Mouse (Mus musculus) myocyte (in vitro differentiated cells): Measurements from ENCODE around the gene Utp3. TPM values are rescaled to one million over a fixed set of nuclear protein-coding genes. Genes with fewer than 3 reads are reported as not detected.
A peak's percentile ranks its signal among the peaks of the same experiment; 100 is the strongest.

Experiments
- H3K27me3 ChIP-seq: one replicate; pipeline ENCODE4 v1.6.1; 2011; ENCODE audit not compliant: control insufficient read depth, insufficient read depth, insufficient read length
- H3K36me3 ChIP-seq: one replicate; pipeline ENCODE4 v1.6.1; 2011; ENCODE audit not compliant: control insufficient read depth, insufficient read depth
- H3K4me2 ChIP-seq: one replicate; pipeline ENCODE4 v1.6.1; 2011; ENCODE audit warnings: low read depth, control low read depth
- H3K4me3 ChIP-seq: one replicate; pipeline ENCODE4 v1.5.1; 2011; ENCODE audit warnings: mild to moderate bottlenecking, control low read depth, moderate library complexity
- H3K79me2 ChIP-seq: one replicate; pipeline ENCODE4 v1.6.1; 2011; ENCODE audit not compliant: control insufficient read depth, insufficient read depth
- H3ac ChIP-seq: one replicate; pipeline ENCODE4 v1.6.1; 2011; ENCODE audit not compliant: control insufficient read depth, insufficient read length
- CEBPB ChIP-seq: IDR thresholded peaks from 2 replicates; pipeline ENCODE4 v1.6.1; 2011; ENCODE audit warnings: mild to moderate bottlenecking, moderate library complexity; ENCODE audit not compliant: poor library complexity, insufficient read depth, severe bottlenecking
- E2F4 ChIP-seq: IDR thresholded peaks from one replicate; pipeline ENCODE4 v1.6.1; 2011; ENCODE audit warnings: mild to moderate bottlenecking, control low read depth, moderate library complexity; ENCODE audit not compliant: insufficient read depth
- MAX ChIP-seq: IDR thresholded peaks from one replicate; pipeline ENCODE4 v1.6.1; 2011; ENCODE audit warnings: low read depth, mild to moderate bottlenecking, control low read depth
- MYOD1 ChIP-seq, 3 experiments: IDR thresholded peaks; one replicate each; pipeline ENCODE4 v1.6.1; 2011; ENCODE audit warnings: control low read depth in 2 of 3, low read depth in 2 of 3, mild to moderate bottlenecking in 2 of 3, moderate library complexity in 1 of 3; ENCODE audit not compliant: insufficient read length in 2 of 3, control insufficient read depth in 1 of 3
- MYOG ChIP-seq, 3 experiments: IDR thresholded peaks; one replicate each; pipeline ENCODE4 v1.6.1; 2011; ENCODE audit warnings: control low read depth in 2 of 3, low read depth in 2 of 3, mild to moderate bottlenecking in 2 of 3; ENCODE audit not compliant: insufficient read length in 2 of 3, control insufficient read depth in 1 of 3, insufficient read depth in 1 of 3
- POLR2A ChIP-seq: IDR thresholded peaks from one replicate; pipeline ENCODE4 v1.6.1; 2011; ENCODE audit warnings: low read depth, mild to moderate bottlenecking, control low read depth, moderate library complexity; ENCODE audit not compliant: insufficient read length
- POLR2AphosphoS2 ChIP-seq: IDR thresholded peaks from one replicate; pipeline ENCODE4 v1.6.1; 2011; ENCODE audit warnings: low read depth, control low read depth; ENCODE audit not compliant: insufficient read length
- REST ChIP-seq: IDR thresholded peaks from one replicate; pipeline ENCODE4 v1.6.1; 2011; ENCODE audit warnings: mild to moderate bottlenecking, control low read depth, moderate library complexity; ENCODE audit not compliant: insufficient read depth, insufficient read length
- SRF ChIP-seq: IDR thresholded peaks from one replicate; pipeline ENCODE4 v1.6.1; 2011; ENCODE audit warnings: low read depth; ENCODE audit not compliant: control insufficient read depth, insufficient read length
- TCF12 ChIP-seq: IDR thresholded peaks from one replicate; pipeline ENCODE4 v1.6.1; 2011; ENCODE audit warnings: mild to moderate bottlenecking, control low read depth; ENCODE audit not compliant: poor library complexity, insufficient read depth, severe bottlenecking
- TCF3 ChIP-seq: IDR thresholded peaks from one replicate; pipeline ENCODE4 v1.6.1; 2011; ENCODE audit warnings: low read depth, control low read depth; ENCODE audit not compliant: insufficient read length
- USF1 ChIP-seq: IDR thresholded peaks from one replicate; pipeline ENCODE4 v1.6.1; 2011; ENCODE audit warnings: low read depth, mild to moderate bottlenecking, control low read depth, moderate library complexity
- polyA plus RNA-seq: library from polyadenylated mRNA; unstranded; fragments of >200 nt; fragmentation: generic; extraction: Trizol; gene quantifications from one replicate; pipeline ENCODE4 v1.2.1, GENCODE M21; 2012; ENCODE audit warnings: missing spikeins

Gene Utp3
- polyA plus RNA-seq, 1 experiment: 34.5 TPM

DNA sequence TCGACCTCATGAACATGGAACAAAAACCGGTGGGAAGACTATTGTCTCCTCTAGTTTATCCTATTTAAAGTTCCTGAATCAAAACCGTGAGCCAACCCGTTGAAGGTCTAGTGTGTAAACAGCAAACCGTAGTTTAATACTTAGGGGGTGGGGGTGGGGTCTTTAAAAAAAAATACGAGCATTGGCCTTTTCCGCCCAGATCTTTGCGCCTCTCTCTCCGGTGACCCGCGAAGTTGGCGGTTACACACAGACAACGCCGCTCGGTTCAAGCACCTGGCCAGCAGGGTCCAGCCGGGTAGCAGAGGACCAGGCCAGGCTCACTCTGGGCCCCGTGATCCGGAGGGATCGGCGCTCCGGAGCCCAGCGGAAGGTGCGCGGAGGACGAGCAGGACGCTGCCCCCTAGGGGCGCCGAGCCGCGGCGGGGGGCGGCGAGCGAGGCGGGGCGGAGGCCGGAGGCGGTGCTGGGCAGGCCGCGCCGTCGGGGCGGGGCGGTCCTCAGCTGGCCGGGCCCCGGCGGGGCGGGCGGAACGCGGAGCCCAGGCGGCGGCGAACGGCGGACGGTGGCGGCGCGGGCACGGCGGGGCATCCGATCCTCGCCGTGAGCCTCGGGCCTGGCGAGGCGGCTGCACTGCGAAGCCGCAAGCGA, 10.4 kb downstream of the Utp3 start, which contains the start of gene Rufy3:
Rufy3 (plus strand) TSS at position 540 of the 647 bp plus-strand sequence.
- no peaks in the 10 kb centered on the region for H3K36me3 ChIP-seq
- peaks cover 28% of the 10 kb centered on the region for H3K79me2 ChIP-seq
- H3K27me3 ChIP-seq: no peaks in the 10 kb centered on the region
- H3ac ChIP-seq: peak within 1 kb of the TSS; percentile 100
- peak within 1 kb of the TSS; percentile 52 for H3K4me3 ChIP-seq
- TF ChIP-seq POLR2AphosphoS2: peak; percentile 89
- no peak for TF ChIP-seq CEBPB
- TF ChIP-seq REST: no peak
- no peak for TF ChIP-seq E2F4
- TF ChIP-seq POLR2A: peak; percentile 94
- peak; percentile 2 for TF ChIP-seq TCF3
- TF ChIP-seq TCF12: no peak
- peak in 1 of 3 experiments; percentile 63 for TF ChIP-seq MYOG (IDR thresholded peaks at IDR 0.05; ENCODE audit: control insufficient read depth in 1 of 3, insufficient read depth in 1 of 3, insufficient read length in 2 of 3, low read depth in 2 of 3)
- no peak for TF ChIP-seq MAX
- TF ChIP-seq USF1: no peak
- no peak for TF ChIP-seq SRF
- TF ChIP-seq MYOD1 (IDR thresholded peaks at IDR 0.05; ENCODE audit: control insufficient read depth in 1 of 3, insufficient read length in 2 of 3, low read depth in 2 of 3): peak in 1 of 3 experiments; percentile 24
- peak within 1 kb of the TSS; percentile 87 for H3K4me2 ChIP-seq

DNA sequence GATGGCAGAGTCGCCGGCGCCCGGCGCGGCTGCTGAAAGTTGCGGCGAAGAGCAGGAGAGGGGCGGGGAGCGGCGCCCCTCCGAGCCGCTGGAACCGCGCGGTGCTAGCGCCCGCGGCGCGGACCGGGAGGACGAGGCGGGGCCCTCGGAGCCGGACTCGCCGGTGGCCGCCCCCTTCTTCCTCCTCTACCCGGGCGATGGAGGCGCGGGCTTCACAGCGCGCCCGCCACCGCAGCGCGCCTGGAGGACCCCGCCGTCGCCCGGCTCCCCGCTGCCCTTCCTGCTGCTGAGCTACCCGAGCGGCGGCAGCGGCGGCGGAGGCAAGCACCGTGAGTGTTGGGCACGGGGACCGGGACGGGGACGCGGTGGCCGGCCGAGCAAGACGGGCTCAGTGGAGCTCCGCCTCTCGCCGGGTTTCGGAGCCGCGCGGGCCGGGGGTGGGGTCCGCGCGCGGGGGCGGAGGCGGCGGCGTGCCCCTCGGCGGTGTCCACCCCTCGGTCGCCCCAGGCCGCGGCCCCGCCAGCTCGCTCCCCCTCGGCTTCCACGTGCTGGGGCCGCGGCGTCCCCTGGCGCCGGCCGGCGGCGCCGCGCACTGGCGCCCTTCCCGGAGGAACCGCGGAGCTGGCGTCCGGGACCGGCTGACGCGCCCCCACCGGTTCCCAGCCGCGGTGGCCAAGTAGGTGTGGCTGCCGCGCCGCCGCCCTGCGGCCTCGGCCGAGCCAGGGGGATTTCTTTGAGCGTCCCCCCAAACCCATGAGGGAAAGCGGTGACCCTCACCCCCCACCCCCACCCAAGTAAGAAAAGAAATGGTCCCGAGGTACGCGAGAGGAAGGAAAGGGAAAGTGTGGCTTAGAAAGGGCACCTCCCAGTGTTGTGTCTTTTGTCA, 11.1 kb downstream of the Utp3 start:
- H3K4me2 ChIP-seq: peak overlapping the region; percentile 87
- no peaks in the 10 kb centered on the region for H3K27me3 ChIP-seq
- H3K79me2 ChIP-seq: peaks cover 34% of the 10 kb centered on the region
- H3K36me3 ChIP-seq: no peaks in the 10 kb centered on the region
- H3K4me3 ChIP-seq: peak overlapping the region; percentile 52
- TF ChIP-seq E2F4: no peak
- peak; percentile 20 for TF ChIP-seq POLR2A
- TF ChIP-seq SRF: no peak
- no peak for TF ChIP-seq CEBPB
- TF ChIP-seq MYOD1 (IDR thresholded peaks at IDR 0.05; ENCODE audit: control insufficient read depth in 1 of 3, insufficient read length in 2 of 3, low read depth in 2 of 3): peak in 1 of 3 experiments; percentile 17
- TF ChIP-seq MYOG (IDR thresholded peaks at IDR 0.05; ENCODE audit: control insufficient read depth in 1 of 3, insufficient read depth in 1 of 3, insufficient read length in 2 of 3, low read depth in 2 of 3): peak in 1 of 3 experiments; percentile 36
- TF ChIP-seq MAX: no peak
- H3ac ChIP-seq: peak overlapping the region; percentile 100

DNA sequence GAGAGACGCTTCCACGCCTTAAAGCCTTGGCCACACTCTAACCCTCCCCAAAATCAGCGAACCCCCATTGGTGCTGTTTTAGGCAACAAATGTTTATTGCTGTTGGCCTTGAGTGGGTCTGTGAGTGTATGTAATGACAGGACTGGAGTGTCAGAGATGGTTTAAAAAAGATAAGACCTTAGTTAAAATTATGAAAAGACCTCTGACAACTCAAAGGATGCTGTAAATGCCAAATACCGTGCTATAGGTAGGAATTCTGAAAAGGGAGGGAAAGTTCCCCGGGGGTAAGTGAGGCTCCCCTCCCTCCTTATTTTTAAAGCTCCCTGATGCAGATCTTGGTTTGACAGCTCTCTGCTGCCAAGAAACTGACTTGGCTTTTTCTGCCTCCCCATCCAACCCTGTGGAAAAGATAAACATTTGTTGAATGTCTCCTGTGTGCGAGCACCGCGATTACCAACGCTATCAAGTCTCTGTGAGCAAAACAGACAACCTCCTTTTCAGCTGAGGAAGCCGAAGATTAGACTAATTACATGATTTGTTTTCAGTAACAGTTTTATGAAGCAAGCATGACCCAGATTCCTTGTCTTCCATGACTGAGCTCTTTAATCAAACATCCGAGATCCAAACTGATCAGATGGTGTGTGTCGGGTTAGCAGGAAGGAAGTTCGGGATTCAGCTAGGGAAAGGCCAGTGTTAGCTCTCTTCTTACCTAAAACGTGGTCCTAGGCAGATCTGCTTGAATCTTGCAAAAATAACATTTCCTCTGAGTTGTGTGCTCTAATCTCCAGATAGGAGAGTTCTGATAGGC, 12.0 kb downstream of the Utp3 start:
- TF ChIP-seq POLR2AphosphoS2 (no peak), SRF (no peak), TCF3 (no peak), MAX (no peak), E2F4 (no peak), MYOD1 (IDR thresholded peaks at IDR 0.05; ENCODE audit: control insufficient read depth in 1 of 3, insufficient read length in 2 of 3, low read depth in 2 of 3) (no peak), TCF12 (no peak), POLR2A (no peak), MYOG (IDR thresholded peaks at IDR 0.05; ENCODE audit: control insufficient read depth in 1 of 3, insufficient read depth in 1 of 3, insufficient read length in 2 of 3, low read depth in 2 of 3) (no peak), CEBPB (no peak), USF1 (no peak), REST (no peak)
- no peaks in the 10 kb centered on the region for H3K36me3 ChIP-seq

DNA sequence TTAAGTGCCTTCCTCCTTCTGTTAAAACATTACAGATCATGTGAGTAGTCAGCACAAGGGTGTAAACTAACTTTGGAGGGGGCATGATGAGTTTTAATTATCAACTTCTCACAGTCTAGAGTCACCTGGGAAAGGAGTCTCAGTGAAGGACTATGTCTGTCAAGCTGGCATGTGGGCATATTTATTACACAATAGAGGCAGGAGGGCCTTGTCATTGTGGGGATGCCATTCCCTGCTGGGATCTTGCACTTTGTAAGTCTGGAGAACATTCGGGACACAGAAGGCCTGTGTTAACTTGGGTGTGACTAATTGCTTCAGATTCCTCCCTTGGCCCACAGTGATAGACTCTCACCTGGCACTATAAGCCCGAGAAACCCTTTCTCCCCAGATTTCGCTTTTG, 15.3 kb downstream of the Utp3 start:
- no peak overlapping the region for H3ac ChIP-seq
- H3K27me3 ChIP-seq: no peaks in the 10 kb centered on the region
- H3K79me2 ChIP-seq: peaks cover 34% of the 10 kb centered on the region
- no peaks in the 10 kb centered on the region for H3K36me3 ChIP-seq
- TF ChIP-seq POLR2A: no peak
- no peak for TF ChIP-seq POLR2AphosphoS2
- no peak for TF ChIP-seq CEBPB
- no peak for TF ChIP-seq USF1
- no peak for TF ChIP-seq TCF12
- no peak for TF ChIP-seq REST
- no peak for TF ChIP-seq MYOG (IDR thresholded peaks at IDR 0.05; ENCODE audit: control insufficient read depth in 1 of 3, insufficient read depth in 1 of 3, insufficient read length in 2 of 3, low read depth in 2 of 3)
- TF ChIP-seq MYOD1 (IDR thresholded peaks at IDR 0.05; ENCODE audit: control insufficient read depth in 1 of 3, insufficient read length in 2 of 3, low read depth in 2 of 3): no peak
- no peak overlapping the region for H3K4me3 ChIP-seq
- no peak overlapping the region for H3K4me2 ChIP-seq

More for the DNA sequence above, 12.0 kb downstream of the Utp3 start:
- H3K4me3 ChIP-seq: peak overlapping the region; percentile 52
- peak overlapping the region; percentile 100 for H3ac ChIP-seq
- H3K79me2 ChIP-seq: peaks cover 34% of the 10 kb centered on the region
- no peaks in the 10 kb centered on the region for H3K27me3 ChIP-seq
- peak overlapping the region; percentile 87 for H3K4me2 ChIP-seq
